Mouse (Mus musculus) midbrain, embryonic 14.5 days (tissue): ENCODE measurements around the gene Rarb. TPM values are rescaled to one million over a fixed set of nuclear protein-coding genes. Genes with fewer than 3 reads are reported as not detected.

ENCODE experiments used
- ATAC-seq: fragments of 200-750 bp; cut with Nextera tagmentation; 2 replicates; pipeline ENCODE4 v1.8.0; 2017; ENCODE audit warnings: moderate number of reproducible peaks, moderate library complexity; ENCODE audit not compliant: low FRiP score, low TSS enrichment
- DNase-seq: peaks from one replicate; pipeline ENCODE4 v3.0.0-alpha.2; 2015
- H3K27ac ChIP-seq: fragments of 300-500 bp; sonication (generic); replicated peaks from 2 replicates; pipeline ENCODE4 v1.5.1; 2014; ENCODE audit warnings: mild to moderate bottlenecking, low read depth, low read length, moderate library complexity
- H3K27me3 ChIP-seq: fragments of 300-500 bp; sonication (generic); 2 replicates; pipeline ENCODE4 v1.6.1; 2014; ENCODE audit warnings: low read length, control low read depth, mixed read lengths; ENCODE audit not compliant: control insufficient read depth, insufficient read depth
- H3K36me3 ChIP-seq: fragments of 300-500 bp; sonication (generic); 2 replicates; pipeline ENCODE4 v1.6.1; 2014; ENCODE audit warnings: low read length, control low read depth; ENCODE audit not compliant: control insufficient read depth, insufficient read depth
- H3K4me1 ChIP-seq: fragments of 300-500 bp; sonication (generic); 2 replicates; pipeline ENCODE4 v1.6.1; 2014; ENCODE audit warnings: mild to moderate bottlenecking, antibody characterized with exemption, low read length, control low read depth; ENCODE audit not compliant: control insufficient read depth, insufficient read depth
- H3K4me2 ChIP-seq: fragments of 300-500 bp; sonication (generic); 2 replicates; pipeline ENCODE4 v1.6.1; 2014; ENCODE audit warnings: mild to moderate bottlenecking, low read length, moderate library complexity
- H3K4me3 ChIP-seq: fragments of 300-500 bp; sonication (generic); replicated peaks from 2 replicates; pipeline ENCODE4 v1.5.1; 2014; ENCODE audit warnings: low read depth, low read length
- H3K9ac ChIP-seq: fragments of 300-500 bp; sonication (generic); replicated peaks from 2 replicates; pipeline ENCODE4 v1.6.1; 2014; ENCODE audit warnings: mild to moderate bottlenecking, low read length, moderate library complexity
- H3K9me3 ChIP-seq: fragments of 300-500 bp; sonication (generic); 2 replicates; pipeline ENCODE4 v1.6.1; 2016; ENCODE audit warnings: low read length, control low read depth, mixed read lengths; ENCODE audit not compliant: control insufficient read depth
- WGBS: fragments of 180-500 bp; shearing (Covaris S2); extraction: QIAGEN DNeasy Blood & Tissue Kit; methylation state at CpG from one replicate; pipeline ENCODE4 v1.1.7; 2014; 5-methylcytosine and 5-hydroxymethylcytosine counted together
- polyA plus RNA-seq: library from polyadenylated mRNA; unstranded; fragments of >200 nt; fragmentation: Nextera tagmentation; extraction: Ambion mirVana; gene quantifications from 2 replicates; pipeline ENCODE4 v1.2.1, GENCODE M21; 2014

Gene Rarb
- polyA plus RNA-seq, 1 experiment from 2014 or later, result 8.4 TPM

DNA sequence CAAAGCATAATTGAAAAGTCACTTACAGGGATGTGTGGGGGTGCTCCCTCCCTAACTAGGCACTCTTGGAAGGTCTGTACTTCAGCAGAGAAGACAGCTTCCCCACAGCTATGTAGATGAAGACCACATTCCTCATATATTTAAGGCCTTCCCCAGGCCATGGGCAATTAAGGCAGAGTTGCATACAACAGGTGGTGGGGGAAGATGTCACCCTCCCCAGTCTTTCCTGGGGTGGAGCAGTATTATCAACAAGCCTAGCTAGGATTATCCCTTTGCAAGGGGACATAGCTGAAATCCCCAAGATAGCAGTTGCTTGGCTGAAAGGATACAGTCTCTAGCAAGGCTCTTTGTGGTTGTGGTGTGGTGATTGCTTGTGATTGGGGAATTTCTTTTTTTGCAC, 240.9 kb downstream of the Rarb start:
- no peaks in the 10 kb centered on the region for H3K36me3 ChIP-seq
- H3K9me3 ChIP-seq, result no peaks in the 10 kb centered on the region
- peaks cover 12% of the 10 kb centered on the region; the same call in 1 of the 2 replicates for H3K27me3 ChIP-seq
- H3K4me2 ChIP-seq, result no peak overlapping the region
- H3K4me1 ChIP-seq, result peaks cover 5% of the 10 kb centered on the region; the same call in 1 of the 2 replicates
- H3K27ac ChIP-seq, result no peak overlapping the region
- no peak overlapping the region for H3K9ac ChIP-seq
- ATAC-seq (no peak), DNase-seq (no peak)
- H3K4me3 ChIP-seq, result no peak overlapping the region

DNA sequence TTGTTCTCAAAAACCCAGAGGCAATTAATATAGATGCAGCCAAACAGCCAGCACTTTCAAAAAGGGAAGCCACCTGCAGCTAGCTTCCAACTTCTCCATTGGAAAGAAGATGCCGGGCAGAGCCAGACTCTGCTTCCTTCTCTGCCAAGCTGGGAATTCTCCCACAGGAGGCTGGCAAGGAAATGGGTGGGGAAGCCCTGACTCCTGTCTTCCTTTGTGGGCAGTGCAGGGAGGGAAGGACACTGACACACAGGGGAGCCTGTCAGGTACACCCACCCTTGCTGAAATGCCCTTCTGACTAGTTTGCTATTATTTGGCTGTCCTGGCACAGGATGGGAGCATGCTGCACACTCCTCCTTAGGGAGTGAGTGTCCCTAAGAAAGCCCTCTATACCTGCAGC, 241.9 kb downstream of the Rarb start:
- Histone ChIP-seq H3K4me3 (no peak overlapping the region), H3K27me3 (peaks cover 12% of the 10 kb centered on the region; the same call in 1 of the 2 replicates), H3K4me1 (peaks cover 5% of the 10 kb centered on the region; the same call in 1 of the 2 replicates), H3K27ac (no peak overlapping the region), H3K36me3 (no peaks in the 10 kb centered on the region), H3K4me2 (no peak overlapping the region), H3K9me3 (no peaks in the 10 kb centered on the region), H3K9ac (no peak overlapping the region)
- DNase-seq, result no peak
- ATAC-seq, result no peak
- 50% methylated on average over 1 of the region's 1 CpGs for WGBS

DNA sequence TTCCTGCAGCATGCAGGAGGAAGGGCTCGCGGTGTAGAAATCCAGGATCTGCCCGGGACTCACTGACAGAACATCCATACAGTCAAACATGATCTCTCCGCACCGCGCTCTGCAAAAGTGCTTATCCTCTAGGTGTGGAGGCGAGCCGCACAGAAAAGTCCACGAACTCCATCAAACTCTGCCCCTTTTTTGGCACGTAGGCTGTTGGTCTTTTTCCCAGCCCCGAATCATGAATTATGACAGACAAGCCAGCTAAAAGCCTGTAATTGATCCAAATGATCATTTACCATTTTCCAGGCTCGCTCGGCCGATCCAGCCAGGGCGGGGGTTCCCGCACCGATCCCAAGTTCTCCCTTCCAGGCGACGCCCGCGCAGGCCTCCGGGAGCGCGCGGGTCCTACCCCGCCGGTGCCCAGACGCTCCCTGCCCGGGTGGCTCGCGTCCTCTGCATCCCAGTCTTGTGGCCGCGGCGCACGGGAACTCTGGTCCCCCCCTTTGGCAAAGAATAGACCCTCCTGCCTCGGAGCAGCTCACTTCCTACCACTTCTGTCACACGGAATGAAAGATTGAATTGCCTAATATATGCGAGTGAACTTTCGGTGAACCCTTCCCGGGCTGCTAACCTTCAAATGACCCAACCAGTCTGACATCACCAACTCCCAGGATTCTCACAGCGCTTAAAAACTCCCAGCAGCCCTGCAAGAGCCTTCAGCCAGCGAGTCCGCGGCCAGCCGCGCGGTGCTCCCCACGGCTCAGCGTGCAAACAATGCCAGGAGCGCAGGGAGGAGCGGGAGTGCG, 243.8 kb downstream of the Rarb start:
- H3K36me3 ChIP-seq, result no peaks in the 10 kb centered on the region
- H3K4me1 ChIP-seq, result peaks cover 5% of the 10 kb centered on the region; the same call in 1 of the 2 replicates
- peak; percentile 88 for ATAC-seq
- peak overlapping the region; percentile 60 for H3K4me3 ChIP-seq
- peak overlapping the region; percentile 17 for H3K9ac ChIP-seq
- no peaks in the 10 kb centered on the region for H3K9me3 ChIP-seq
- DNase-seq, result peak; percentile 87
- WGBS, result under 1% methylated on average over 52 of the region's 52 CpGs
- H3K27ac ChIP-seq, result no peak overlapping the region; the same call in 1 of the 2 replicates
- peaks cover 12% of the 10 kb centered on the region; the same call in 1 of the 2 replicates for H3K27me3 ChIP-seq
- peak overlapping the region; percentile 98 for H3K4me2 ChIP-seq

DNA sequence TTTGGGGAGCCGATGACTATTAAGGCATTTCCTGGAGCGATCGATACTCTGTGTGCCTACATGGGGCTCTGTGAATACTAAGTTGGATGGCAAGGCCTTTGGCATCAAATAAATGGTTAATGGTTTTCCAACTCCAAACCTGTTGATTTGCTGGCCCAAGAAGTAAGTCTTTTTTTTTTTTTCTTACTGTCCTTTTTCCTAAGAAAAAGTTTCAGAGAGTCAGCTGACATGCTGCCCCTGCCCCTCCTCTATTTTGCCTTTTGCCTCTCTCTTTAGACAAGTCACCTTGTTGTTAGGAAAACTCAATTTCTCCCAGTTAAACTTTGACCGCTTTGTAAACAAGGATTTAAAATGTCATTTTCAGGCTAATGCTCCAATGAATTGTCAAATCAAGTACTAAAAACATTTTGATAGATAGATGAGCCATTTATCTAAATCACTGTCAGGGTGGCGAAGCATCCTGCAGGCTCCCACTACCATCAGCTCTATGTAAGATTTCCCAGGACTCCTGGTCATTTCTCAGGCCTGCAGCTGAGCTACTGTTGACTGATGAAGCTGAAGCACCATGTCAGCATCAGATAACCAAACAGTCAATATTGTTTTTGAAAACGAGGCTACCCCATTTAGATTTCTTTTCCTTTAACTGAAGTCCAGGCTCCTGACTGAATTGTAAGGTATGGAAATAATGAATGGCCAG, 245.3 kb downstream of the Rarb start:
- no peaks in the 10 kb centered on the region for H3K36me3 ChIP-seq
- no peak overlapping the region for H3K4me3 ChIP-seq
- no peak overlapping the region for H3K9ac ChIP-seq
- WGBS, result 69% methylated on average over 6 of the region's 6 CpGs
- no peaks in the 10 kb centered on the region for H3K9me3 ChIP-seq
- DNase-seq, result no peak
- H3K4me1 ChIP-seq, result peaks cover 5% of the 10 kb centered on the region; the same call in 1 of the 2 replicates
- peaks cover 12% of the 10 kb centered on the region; the same call in 1 of the 2 replicates for H3K27me3 ChIP-seq
- peak overlapping the region; percentile 98 for H3K4me2 ChIP-seq
- no peak for ATAC-seq
- H3K27ac ChIP-seq, result no peak overlapping the region

DNA sequence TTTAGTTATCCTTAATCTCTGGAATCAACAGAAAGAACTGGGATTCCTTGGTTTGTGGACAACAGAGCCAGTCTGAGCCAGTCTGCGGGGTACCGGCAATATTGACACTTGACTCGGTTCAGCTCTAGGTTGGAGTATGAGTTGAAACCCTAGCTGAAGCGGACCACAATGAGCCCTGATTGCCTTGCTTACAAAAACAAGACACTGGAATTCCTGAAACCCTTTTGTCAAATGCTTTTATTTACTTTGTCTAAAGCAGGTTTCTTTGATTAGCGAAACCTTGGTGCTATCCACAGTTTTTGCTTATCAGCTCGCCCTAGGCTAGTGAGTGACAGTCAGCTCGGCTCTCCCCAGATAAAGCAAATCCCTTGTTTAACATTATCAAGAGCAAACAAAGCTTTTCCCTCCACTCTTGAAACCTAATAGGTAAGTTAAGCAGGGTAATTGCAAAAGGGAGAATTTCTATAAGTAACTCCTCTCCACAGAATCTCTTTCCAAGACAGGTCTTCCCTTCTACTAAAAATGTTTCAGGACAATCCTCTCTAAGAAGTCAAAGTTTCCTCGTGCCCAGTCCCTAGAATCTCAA, 246.1 kb downstream of the Rarb start:
- no peak for ATAC-seq

DNA sequence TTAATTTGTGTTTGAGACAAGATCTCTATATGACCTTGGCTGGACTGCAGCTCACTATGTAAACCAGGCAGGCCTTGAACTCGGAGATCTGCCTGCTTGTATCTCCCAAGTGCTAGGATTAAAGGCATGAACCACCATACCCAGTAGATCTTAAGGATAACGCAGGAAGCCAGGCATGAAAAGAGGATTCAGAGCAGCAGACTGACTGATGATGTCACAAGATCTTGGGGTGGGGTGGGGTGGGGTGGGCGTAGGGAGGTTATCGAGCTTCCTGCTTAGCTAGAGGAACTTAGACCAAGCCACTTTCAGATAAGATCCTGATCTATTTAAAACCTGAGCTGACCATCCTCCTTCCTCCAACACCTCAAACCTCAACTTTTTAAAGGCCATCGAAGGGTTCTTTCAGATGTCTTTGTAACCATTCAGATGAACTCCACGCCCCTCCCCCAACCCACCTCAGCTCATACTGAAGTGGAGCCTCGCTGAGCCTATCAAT, 249.4 kb downstream of the Rarb start:
- no peaks in the 10 kb centered on the region for H3K36me3 ChIP-seq
- no peak overlapping the region for H3K4me2 ChIP-seq
- 76% methylated on average over 7 of the region's 7 CpGs for whole genome bisulfite sequencing
- ATAC-seq (no peak), DNase-seq (no peak)
- peaks cover 9% of the 10 kb centered on the region; the same call in 1 of the 2 replicates for H3K27me3 ChIP-seq
- H3K9ac ChIP-seq, result no peak overlapping the region
- peaks cover under 1% of the 10 kb centered on the region; the same call in 1 of the 2 replicates for H3K4me1 ChIP-seq
- H3K4me3 ChIP-seq, result no peak overlapping the region
- H3K9me3 ChIP-seq, result no peaks in the 10 kb centered on the region
- H3K27ac ChIP-seq, result no peak overlapping the region

More for the DNA sequence above, 246.1 kb downstream of the Rarb start:
- peaks cover 12% of the 10 kb centered on the region; the same call in 1 of the 2 replicates for H3K27me3 ChIP-seq
- WGBS, result 17% methylated on average over 8 of the region's 8 CpGs
- H3K9ac ChIP-seq, result no peak overlapping the region
- peaks cover 5% of the 10 kb centered on the region; the same call in 1 of the 2 replicates for H3K4me1 ChIP-seq
- no peaks in the 10 kb centered on the region for H3K36me3 ChIP-seq
- no peak overlapping the region for H3K4me3 ChIP-seq
- DNase-seq, result no peak
- H3K9me3 ChIP-seq, result no peaks in the 10 kb centered on the region
- no peak overlapping the region for H3K27ac ChIP-seq
- no peak overlapping the region for H3K4me2 ChIP-seq

DNA sequence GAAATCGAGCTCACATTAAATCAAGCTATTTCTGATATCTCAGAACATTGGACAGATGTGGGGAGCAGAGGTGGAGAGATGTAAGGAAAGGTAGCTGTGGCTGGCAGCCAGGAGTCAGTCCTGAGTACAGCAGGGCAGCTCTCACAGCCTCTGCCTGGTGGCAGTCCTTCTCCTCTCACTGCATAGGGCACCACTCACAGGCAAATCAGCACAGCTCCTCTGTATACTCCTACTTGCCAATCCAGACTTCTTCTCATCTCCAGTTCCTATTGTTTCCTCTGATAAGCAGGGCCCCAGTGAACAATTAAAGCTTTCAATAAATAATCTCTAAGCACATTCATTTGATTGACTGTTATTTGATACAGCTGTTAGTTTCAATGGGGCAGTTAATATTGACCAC, 252.0 kb downstream of the Rarb start:
- 76% methylated on average over 1 of the region's 1 CpGs for WGBS
- no peak overlapping the region for H3K27ac ChIP-seq
- DNase-seq (no peak), ATAC-seq (no peak)
- H3K9me3 ChIP-seq, result no peaks in the 10 kb centered on the region
- H3K9ac ChIP-seq, result no peak overlapping the region
- H3K27me3 ChIP-seq, result no peaks in the 10 kb centered on the region
- H3K4me3 ChIP-seq, result no peak overlapping the region
- H3K4me2 ChIP-seq, result no peak overlapping the region
- no peaks in the 10 kb centered on the region for H3K36me3 ChIP-seq
- no peaks in the 10 kb centered on the region for H3K4me1 ChIP-seq

DNA sequence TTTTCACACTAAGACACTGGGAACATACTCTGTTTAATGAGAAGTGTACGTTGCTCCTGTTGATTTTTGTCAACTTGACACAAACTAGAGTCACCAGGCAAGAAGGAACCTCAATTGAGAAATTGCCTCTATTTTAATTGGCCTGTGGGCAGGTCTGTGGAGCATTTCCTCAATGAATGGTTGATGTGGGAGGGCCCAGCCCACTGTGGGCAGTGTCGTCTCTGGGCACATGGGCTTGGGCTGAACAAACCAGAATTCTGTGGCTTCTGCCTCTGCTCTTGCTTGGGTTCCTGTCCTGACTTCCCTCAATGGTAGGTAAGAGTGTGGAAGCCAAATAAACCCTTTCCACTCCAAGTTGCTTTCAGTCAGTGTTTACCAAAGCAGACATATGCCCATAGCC, 255.0 kb downstream of the Rarb start:
- no peaks in the 10 kb centered on the region for H3K27me3 ChIP-seq
- H3K36me3 ChIP-seq, result no peaks in the 10 kb centered on the region
- no peak for DNase-seq
- 83% methylated on average over 2 of the region's 2 CpGs for WGBS
- no peak overlapping the region for H3K4me3 ChIP-seq
- H3K4me1 ChIP-seq, result no peaks in the 10 kb centered on the region
- H3K4me2 ChIP-seq, result no peak overlapping the region
- no peak overlapping the region for H3K9ac ChIP-seq
- no peaks in the 10 kb centered on the region for H3K9me3 ChIP-seq
- no peak overlapping the region for H3K27ac ChIP-seq
- no peak for ATAC-seq
